Mouse (Mus musculus): Measurements from ENCODE around the gene Ntm.

DNA sequence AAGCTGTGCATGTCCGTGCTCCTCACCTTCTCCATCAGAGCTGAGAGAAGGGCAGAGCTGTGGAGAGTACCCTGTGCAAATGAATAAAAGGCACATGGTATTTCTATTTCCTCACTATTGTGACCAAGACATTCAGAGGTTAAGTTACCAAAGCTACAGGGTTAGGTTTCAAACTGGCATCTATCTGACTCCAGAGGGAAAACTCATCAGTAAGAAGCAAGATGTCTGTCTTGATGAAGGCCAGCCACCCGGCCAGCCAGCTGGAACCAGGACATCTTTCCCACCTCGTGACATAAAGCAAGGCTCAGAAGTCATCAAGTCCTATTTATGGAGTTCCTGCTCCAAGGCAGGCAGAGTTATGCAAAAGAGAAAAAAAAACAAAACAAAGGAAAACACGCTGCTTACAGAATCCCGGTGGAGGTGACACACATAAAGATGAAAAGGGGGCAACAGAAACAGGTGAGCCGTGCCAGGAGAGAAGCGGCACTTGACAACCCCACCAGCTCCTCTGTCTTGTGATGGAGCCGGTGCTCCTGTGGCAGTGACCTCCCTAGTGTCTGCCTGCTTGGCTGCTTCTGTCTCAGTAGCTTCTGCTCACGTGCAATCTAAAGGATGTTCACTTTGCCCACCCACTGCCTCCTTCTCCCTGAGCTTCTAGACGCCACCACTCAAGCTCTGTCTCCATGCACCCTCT lies 694.2 kb downstream of the Ntm start:
- TF ChIP-seq POLR2A (IDR thresholded peaks at IDR 0.05; ENCODE audit: insufficient read length, low read depth) (no peak), USF1 (IDR thresholded peaks at IDR 0.05; ENCODE audit: low read depth) (no peak), TCF3 (IDR thresholded peaks at IDR 0.05; ENCODE audit: insufficient read length, low read depth) (no peak), E2F4 (IDR thresholded peaks at IDR 0.05; ENCODE audit: insufficient read depth) (no peak), MYOD1 (IDR thresholded peaks at IDR 0.05; ENCODE audit: control insufficient read depth in 1 of 3, insufficient read length in 2 of 3, low read depth in 2 of 3) (no peak), TCF12 (IDR thresholded peaks at IDR 0.05; ENCODE audit: insufficient read depth, poor library complexity, severe bottlenecking) (no peak)
